Mouse (Mus musculus) kidney, embryonic 16.5 days (tissue): ENCODE results near the gene Msl2. TPM values are rescaled to one million over a fixed set of nuclear protein-coding genes. Genes with fewer than 3 reads are reported as not detected.

ENCODE experiments used
- ATAC-seq: fragments of 200-750 bp; cut with Nextera tagmentation; 2 replicates; pipeline ENCODE4 v1.8.0; 2017; ENCODE audit warnings: moderate TSS enrichment; ENCODE audit not compliant: low FRiP score, low TSS enrichment
- H3K27ac ChIP-seq: fragments of 300-500 bp; sonication (generic); 2 replicates; pipeline ENCODE4 v1.5.1; 2014; ENCODE audit warnings: low read length
- H3K27me3 ChIP-seq: fragments of 300-500 bp; sonication (generic); 2 replicates; pipeline ENCODE4 v1.6.1; 2014; ENCODE audit warnings: low read length, control low read depth, mixed read lengths; ENCODE audit not compliant: insufficient read depth
- H3K36me3 ChIP-seq: fragments of 300-500 bp; sonication (generic); 2 replicates; pipeline ENCODE4 v1.6.1; 2014; ENCODE audit warnings: low read length, control low read depth, mixed read lengths; ENCODE audit not compliant: insufficient read depth
- H3K4me1 ChIP-seq: fragments of 300-500 bp; sonication (generic); 2 replicates; pipeline ENCODE4 v1.6.1; 2014; ENCODE audit warnings: low read length, control low read depth, mixed read lengths; ENCODE audit not compliant: insufficient read depth
- H3K4me2 ChIP-seq: fragments of 300-500 bp; sonication (generic); replicated peaks from 2 replicates; pipeline ENCODE4 v1.6.1; 2014; ENCODE audit warnings: low read depth, low read length
- H3K4me3 ChIP-seq: fragments of 300-500 bp; sonication (generic); 2 replicates; pipeline ENCODE4 v1.5.1; 2014; ENCODE audit warnings: mild to moderate bottlenecking, low read length
- H3K9ac ChIP-seq: fragments of 300-500 bp; sonication (generic); replicated peaks from 2 replicates; pipeline ENCODE4 v1.6.1; 2014; ENCODE audit warnings: low read length
- H3K9me3 ChIP-seq: fragments of 300-500 bp; sonication (generic); 2 replicates; pipeline ENCODE4 v1.6.1; 2016; ENCODE audit warnings: low read length, control low read depth
- WGBS: fragments of 180-500 bp; shearing (Covaris S2); extraction: QIAGEN DNeasy Blood & Tissue Kit; methylation state at CpG from one replicate; pipeline ENCODE4 v1.1.7; 2014; 5-methylcytosine and 5-hydroxymethylcytosine counted together
- polyA plus RNA-seq: library from polyadenylated mRNA; unstranded; fragments of >200 nt; fragmentation: Nextera tagmentation; extraction: Ambion mirVana; gene quantifications from 2 replicates; pipeline ENCODE4 v1.2.1, GENCODE M21; 2015

Msl2 gene
- polyA plus RNA-seq, 1 experiment from 2014 or later = 3.7 TPM

GRCm38 (mm10) chr9:101110013-101110412, 36.1 kb downstream of the Msl2 start:
- no peak overlapping the region for H3K4me3 ChIP-seq
- H3K27me3 ChIP-seq = no peaks in the 10 kb centered on the region
- peak overlapping the region; percentile 50 for H3K27ac ChIP-seq
- 0 out of 2 replicates have a peak, but pooled peaks cover 5% of the 10 kb centered on the region for H3K4me1 ChIP-seq
- H3K9ac ChIP-seq = no peak overlapping the region
- no peaks in the 10 kb centered on the region for H3K9me3 ChIP-seq
- 26% methylated on average over 3 of the region's 3 CpGs for WGBS
- no peak overlapping the region for H3K4me2 ChIP-seq
- peaks cover 14% of the 10 kb centered on the region for H3K36me3 ChIP-seq
- peak; percentile 82 for ATAC-seq

DNA sequence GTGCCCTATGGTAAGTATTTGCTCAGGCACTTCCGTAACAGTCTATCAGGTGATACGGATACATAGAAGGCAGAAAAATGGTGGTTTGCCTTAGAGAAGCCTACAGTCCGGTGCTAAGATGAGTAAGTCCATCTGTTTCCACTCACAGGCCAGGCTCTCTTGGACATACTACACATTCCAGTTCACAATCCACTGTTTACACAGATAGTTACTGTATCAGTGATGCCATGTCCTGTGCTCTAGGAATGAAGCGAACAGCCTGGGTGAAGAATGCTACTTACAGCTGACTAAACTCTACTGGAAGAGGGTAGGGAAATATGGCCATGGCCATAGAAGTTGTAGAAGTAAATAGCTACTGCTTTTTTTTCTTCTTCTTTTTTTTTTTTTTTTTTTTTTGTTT, 39.4 kb downstream of the Msl2 start:
- Histone ChIP-seq H3K27ac (no peak overlapping the region), H3K27me3 (no peaks in the 10 kb centered on the region), H3K9me3 (no peaks in the 10 kb centered on the region), H3K9ac (no peak overlapping the region), H3K4me1 (0 out of 2 replicates have a peak, but pooled peaks cover 5% of the 10 kb centered on the region), H3K36me3 (peaks cover 12% of the 10 kb centered on the region), H3K4me3 (no peak overlapping the region), H3K4me2 (no peak overlapping the region)
- 76% methylated on average over 4 of the region's 4 CpGs for WGBS
- peak; percentile 54; the same call in 1 of the 2 replicates for ATAC-seq

- Histone ChIP-seq H3K9ac (no peak overlapping the region), H3K36me3 (peaks cover 12% of the 10 kb centered on the region), H3K4me2 (no peak overlapping the region), H3K4me1 (0 out of 2 replicates have a peak, but pooled peaks cover 5% of the 10 kb centered on the region), H3K27me3 (no peaks in the 10 kb centered on the region), H3K27ac (no peak overlapping the region), H3K9me3 (no peaks in the 10 kb centered on the region), H3K4me3 (no peak overlapping the region)
- no peak for ATAC-seq
- WGBS = 65% methylated on average over 8 of the region's 8 CpGs
Observed at GRCm38 (mm10) chr9:101114182-101114884, 40.4 kb downstream of the Msl2 start.

GRCm38 (mm10) chr9:101143635-101144034, 69.7 kb downstream of the Msl2 start:
- H3K4me3 ChIP-seq = no peak overlapping the region
- H3K9me3 ChIP-seq = 0 out of 2 replicates have a peak, but pooled peaks cover 4% of the 10 kb centered on the region
- peaks cover 34% of the 10 kb centered on the region for H3K36me3 ChIP-seq
- H3K27ac ChIP-seq = no peak overlapping the region
- WGBS = 92% methylated on average over 4 of the region's 4 CpGs
- no peaks in the 10 kb centered on the region for H3K4me1 ChIP-seq
- ATAC-seq = no peak
- no peaks in the 10 kb centered on the region for H3K27me3 ChIP-seq
- H3K4me2 ChIP-seq = no peak overlapping the region
- no peak overlapping the region for H3K9ac ChIP-seq

DNA sequence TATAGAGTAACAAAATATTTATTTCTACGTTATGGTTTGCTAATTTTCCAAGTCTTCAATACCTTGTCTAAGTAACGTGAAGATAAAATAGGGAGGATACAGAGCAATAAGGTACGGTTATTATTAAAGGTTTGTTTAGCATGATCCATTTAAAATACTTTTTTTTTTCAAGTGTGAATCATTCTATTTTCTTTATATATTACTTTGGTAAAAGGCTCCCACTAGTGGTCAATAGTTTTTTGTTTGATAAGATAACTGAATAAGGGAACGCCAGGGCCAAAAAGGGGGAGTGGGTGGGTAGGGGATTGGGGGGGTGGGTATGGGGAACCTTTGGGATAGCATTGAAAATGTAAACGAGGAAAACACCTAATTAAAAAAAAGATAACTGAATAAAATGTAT, 79.0 kb downstream of the Msl2 start:
- Histone ChIP-seq H3K4me1 (no peaks in the 10 kb centered on the region), H3K9me3 (no peaks in the 10 kb centered on the region), H3K4me3 (no peak overlapping the region), H3K36me3 (peaks cover 9% of the 10 kb centered on the region; the same call in 1 of the 2 replicates), H3K4me2 (no peak overlapping the region), H3K27ac (no peak overlapping the region), H3K9ac (no peak overlapping the region), H3K27me3 (no peaks in the 10 kb centered on the region)
- 81% methylated on average over 5 of the region's 5 CpGs for WGBS
- ATAC-seq = no peak

Other genes with a start within 250 kb of the Msl2 start
- gene Pccb, start 39.2 kb upstream of the Msl2 start, polyA plus RNA-seq = 29.9 and 30.0 TPM in 2 replicates
- 15.7 and 18.8 TPM in 2 replicates for gene Ppp2r3a, start 177.7 kb downstream of the Msl2 start, polyA plus RNA-seq